21 mouse cellular contexts compared by ENCODE assay signal in genomic region chr15:19010829-19011228, GRCm38 (mm10).
DNase-seq lines count a peak whose midpoint lies in the region; ATAC-seq and TF ChIP-seq lines count a peak whose summit lies in the region.
"Had no signal": no experiment of that assay in that cellular context is flagged by ENCODE, and none has a peak within 500 bp of the region (broad histone marks: within the 10 kb centered on the region; RNA-seq: fewer than 3 reads in every experiment).

No protein-coding gene starts in this region.

- no peak overlapping the region for H3K4me2 ChIP-seq in hindbrain, embryonic 11.5 days (replicated peaks; ENCODE audit: low read depth, low read length)
- no peak overlapping the region for H3K4me2 ChIP-seq in hindbrain, embryonic 14.5 days (replicated peaks)
- no peak overlapping the region for H3K4me2 ChIP-seq in intestine, embryonic 16.5 days (ENCODE audit: low read depth, low read length)
- H3K4me2 ChIP-seq: embryonic facial prominence, embryonic 12.5 days; forebrain, embryonic 15.5 days had no signal

- no peak overlapping the region for H3K9ac ChIP-seq in hindbrain, embryonic 11.5 days (ENCODE audit: low read depth, low read length)
- no peak overlapping the region for H3K9ac ChIP-seq in hindbrain, embryonic 14.5 days
- no peak overlapping the region for H3K9ac ChIP-seq in ES-E14 (ENCODE audit: insufficient read depth, low read depth, low read length, poor library complexity, severe bottlenecking)
- no peak overlapping the region for H3K9ac ChIP-seq in intestine, embryonic 16.5 days (ENCODE audit: low read depth, low read length)
- H3K9ac ChIP-seq: embryonic facial prominence, embryonic 12.5 days; forebrain, embryonic 15.5 days; forebrain, postnatal 0 days had no signal

- ATAC-seq in hindbrain, embryonic 11.5 days (ENCODE audit: low FRiP score): 0 out of 2 replicates have a peak, but pooled peaks have one; percentile 47
- no peak for ATAC-seq in hindbrain, embryonic 14.5 days (ENCODE audit: low FRiP score)
- ATAC-seq in megakaryocyte, adult 5-6 weeks (ENCODE audit: poor library complexity, severe bottlenecking): no peak
- ATAC-seq in intestine, embryonic 16.5 days: no peak
- ATAC-seq: activated CD4-positive, CD25-positive, alpha-beta regulatory T cell, adult 4 months; forebrain, embryonic 15.5 days; forebrain, postnatal 0 days; Patski had no signal

- no peak overlapping the region for H3K4me3 ChIP-seq in hindbrain, embryonic 11.5 days (ENCODE audit: low read depth, low read length)
- no peak overlapping the region for H3K4me3 ChIP-seq in hindbrain, embryonic 14.5 days (replicated peaks; ENCODE audit: low read length)
- H3K4me3 ChIP-seq in megakaryocyte, embryonic 14.5 days (replicated peaks): peak overlapping the region; percentile 65
- no peak overlapping the region for H3K4me3 ChIP-seq in ES-E14 (ENCODE audit: insufficient read depth in 1 of 2, low read depth in 1 of 2, low read length in 2 of 2, poor library complexity in 1 of 2, severe bottlenecking in 1 of 2)
- H3K4me3 ChIP-seq in intestine, embryonic 16.5 days (ENCODE audit: low read length): no peak overlapping the region
- H3K4me3 ChIP-seq: embryonic facial prominence, embryonic 10.5 days; embryonic facial prominence, embryonic 12.5 days; forebrain, embryonic 15.5 days had no signal

- 86% methylated on average over 10 of the region's 10 CpGs for WGBS in hindbrain, embryonic 11.5 days
- 80% methylated on average over 10 of the region's 10 CpGs for WGBS in hindbrain, embryonic 14.5 days
- 85% methylated on average over 10 of the region's 10 CpGs for WGBS in intestine, embryonic 16.5 days

- H3K27me3 ChIP-seq in hindbrain, embryonic 11.5 days (ENCODE audit: control insufficient read depth, insufficient read depth, low read length): no peaks in the 10 kb centered on the region
- no peaks in the 10 kb centered on the region for H3K27me3 ChIP-seq in hindbrain, embryonic 14.5 days (ENCODE audit: control insufficient read depth, insufficient read depth, low read length)
- H3K27me3 ChIP-seq in megakaryocyte, embryonic 14.5 days (replicated peaks): no peaks in the 10 kb centered on the region
- H3K27me3 ChIP-seq in intestine, embryonic 16.5 days (replicated peaks; ENCODE audit: control insufficient read depth, insufficient read depth, low read length): no peaks in the 10 kb centered on the region
- H3K27me3 ChIP-seq: embryonic facial prominence, embryonic 12.5 days; forebrain, embryonic 15.5 days had no signal

- no peaks in the 10 kb centered on the region for H3K4me1 ChIP-seq in hindbrain, embryonic 11.5 days (replicated peaks; ENCODE audit: control insufficient read depth, insufficient read depth, low read length)
- no peaks in the 10 kb centered on the region for H3K4me1 ChIP-seq in hindbrain, embryonic 14.5 days (replicated peaks; ENCODE audit: control insufficient read depth, insufficient read depth, low read length)
- no peaks in the 10 kb centered on the region for H3K4me1 ChIP-seq in megakaryocyte, embryonic 14.5 days
- no peaks in the 10 kb centered on the region for H3K4me1 ChIP-seq in ES-E14 (ENCODE audit: control insufficient read depth in 2 of 2, insufficient read depth in 2 of 2, low read length in 2 of 2, poor library complexity in 1 of 2)
- no peaks in the 10 kb centered on the region for H3K4me1 ChIP-seq in intestine, embryonic 16.5 days (ENCODE audit: control insufficient read depth, insufficient read depth, low read length)
- H3K4me1 ChIP-seq: embryonic facial prominence, embryonic 10.5 days; embryonic facial prominence, embryonic 12.5 days; forebrain, embryonic 15.5 days had no signal

- H3K36me3 ChIP-seq in hindbrain, embryonic 11.5 days (ENCODE audit: control insufficient read depth, insufficient read depth, low read length): no peaks in the 10 kb centered on the region
- H3K36me3 ChIP-seq in hindbrain, embryonic 14.5 days (replicated peaks; ENCODE audit: control insufficient read depth, insufficient read depth): peaks cover 17% of the 10 kb centered on the region
- no peaks in the 10 kb centered on the region for H3K36me3 ChIP-seq in megakaryocyte, embryonic 14.5 days (replicated peaks; ENCODE audit: low read length)
- H3K36me3 ChIP-seq in ES-E14 (ENCODE audit: control insufficient read depth, insufficient read depth, low read length, poor library complexity, severe bottlenecking): no peaks in the 10 kb centered on the region
- no peaks in the 10 kb centered on the region for H3K36me3 ChIP-seq in intestine, embryonic 16.5 days (ENCODE audit: control insufficient read depth, insufficient read depth, low read length)
- H3K36me3 ChIP-seq: embryonic facial prominence, embryonic 10.5 days; embryonic facial prominence, embryonic 12.5 days; G1E had no signal

- no peak for DNase-seq in hindbrain, embryonic 11.5 days (ENCODE audit: low spot score)
- no peak for DNase-seq in hindbrain, embryonic 14.5 days (ENCODE audit: low spot score)
- DNase-seq in ES-E14 (ENCODE audit: low read depth, low spot score): no peak
- DNase-seq: adrenal gland, adult 8-10 months; adrenal gland, postnatal 14 days; adrenal gland, postnatal 36 days; cerebellum, adult 11-12 months; cerebellum, adult 2 months; cerebellum, adult 9-10 months; cerebellum, postnatal 10 days; cerebellum, postnatal 25 days; forebrain, postnatal 0 days had no signal

- no peak overlapping the region for H3K27ac ChIP-seq in hindbrain, embryonic 11.5 days (ENCODE audit: low read depth, low read length)
- H3K27ac ChIP-seq in hindbrain, embryonic 14.5 days: no peak overlapping the region
- peak overlapping the region; percentile 25; the same call in 1 of the 2 replicates for H3K27ac ChIP-seq in ES-E14 (ENCODE audit: insufficient read depth, low read depth, low read length, poor library complexity, severe bottlenecking)
- H3K27ac ChIP-seq in intestine, embryonic 16.5 days (ENCODE audit: low read length): no peak overlapping the region
- H3K27ac ChIP-seq: embryonic facial prominence, embryonic 10.5 days; embryonic facial prominence, embryonic 12.5 days; forebrain, embryonic 15.5 days had no signal

- in situ Hi-C loops in ES-E14 (cut with MboI; ENCODE audit: low sequenced_read_pairs in 2 of 2, unreplicated experiment in 2 of 2): no loop called here

- H3K9me3 ChIP-seq in hindbrain, embryonic 11.5 days (ENCODE audit: control insufficient read depth, low read length): no peaks in the 10 kb centered on the region
- no peaks in the 10 kb centered on the region for H3K9me3 ChIP-seq in hindbrain, embryonic 14.5 days (ENCODE audit: control insufficient read depth, low read length)
- no peaks in the 10 kb centered on the region for H3K9me3 ChIP-seq in megakaryocyte, embryonic 14.5 days
- no peaks in the 10 kb centered on the region for H3K9me3 ChIP-seq in ES-E14 (ENCODE audit: control insufficient read depth, insufficient read depth, low read depth, low read length)
- H3K9me3 ChIP-seq in intestine, embryonic 16.5 days (ENCODE audit: control insufficient read depth, low read length): no peaks in the 10 kb centered on the region
- H3K9me3 ChIP-seq: embryonic facial prominence, embryonic 10.5 days; embryonic facial prominence, embryonic 12.5 days; forebrain, embryonic 15.5 days; G1E had no signal

TF ChIP-seq in ES-E14, 5 proteins besides CTCF, POLR2A, EP300 and RAD21:
- no peak for TF ChIP-seq HCFC1 (IDR thresholded peaks at IDR 0.05; ENCODE audit: borderline replicate concordance, insufficient read depth, low read length)
- no peak for TF ChIP-seq ZNF384 (IDR thresholded peaks at IDR 0.05; ENCODE audit: low read depth, low read length)
- no peak for TF ChIP-seq ZC3H11A (IDR thresholded peaks at IDR 0.05; ENCODE audit: borderline replicate concordance, low read depth, low read length)
- TF ChIP-seq CHD2 (IDR thresholded peaks at IDR 0.05; ENCODE audit: low read depth, low read length): no peak
- TF ChIP-seq MAFK (IDR thresholded peaks at IDR 0.05; ENCODE audit: insufficient read depth, low read depth, low read length): no peak
